Mouse (Mus musculus) limb, embryonic 15.5 days (tissue): ENCODE data around the gene Ncbp2. TPM values are rescaled to one million over a fixed set of nuclear protein-coding genes. Genes with fewer than 3 reads are reported as not detected.

Source experiments
- ATAC-seq: fragments of 200-750 bp; cut with Nextera tagmentation; 2 replicates; pipeline ENCODE4 v1.8.0; 2017; ENCODE audit warnings: low read depth, moderate TSS enrichment; ENCODE audit not compliant: insufficient number of reproducible peaks, low FRiP score, low TSS enrichment
- H3K27ac ChIP-seq: fragments of 300-500 bp; sonication (generic); 2 replicates; pipeline ENCODE4 v1.5.1; 2015; ENCODE audit warnings: moderate library complexity, mild to moderate bottlenecking, inconsistent platforms
- H3K27me3 ChIP-seq: fragments of 300-500 bp; sonication (generic); 2 replicates; pipeline ENCODE4 v1.6.1; 2015; ENCODE audit warnings: inconsistent platforms
- H3K36me3 ChIP-seq: fragments of 300-500 bp; sonication (generic); 2 replicates; pipeline ENCODE4 v1.6.1; 2015; ENCODE audit warnings: inconsistent platforms
- H3K4me1 ChIP-seq: fragments of 300-500 bp; sonication (generic); 2 replicates; pipeline ENCODE4 v1.6.1; 2015; ENCODE audit warnings: inconsistent platforms
- H3K4me2 ChIP-seq: fragments of 300-500 bp; sonication (generic); 2 replicates; pipeline ENCODE4 v1.6.1; 2015; ENCODE audit warnings: mild to moderate bottlenecking, inconsistent platforms
- H3K4me3 ChIP-seq: fragments of 300-500 bp; sonication (generic); 2 replicates; pipeline ENCODE4 v1.5.1; 2015; ENCODE audit warnings: mild to moderate bottlenecking, inconsistent platforms
- H3K9ac ChIP-seq: fragments of 300-500 bp; sonication (generic); 2 replicates; pipeline ENCODE4 v1.6.1; 2015; ENCODE audit warnings: inconsistent platforms
- H3K9me3 ChIP-seq: fragments of 300-500 bp; sonication (generic); 2 replicates; pipeline ENCODE4 v1.6.1; 2016; ENCODE audit warnings: inconsistent platforms
- WGBS: fragments of 180-500 bp; shearing (Covaris S2); methylation state at CpG from one replicate; pipeline ENCODE4 v1.1.7; 2015; 5-methylcytosine and 5-hydroxymethylcytosine counted together
- microRNA-seq: library from miRNA; unstranded; fragments of <30 nt; microRNA quantifications from one replicate; pipeline ENCODE4, GENCODE M21; 2016
- polyA plus RNA-seq: library from polyadenylated mRNA; unstranded; fragments of >200 nt; fragmentation: Nextera tagmentation; extraction: Ambion mirVana; gene quantifications from 2 replicates; pipeline ENCODE4 v1.2.1, GENCODE M21; 2015

Gene Ncbp2
- polyA plus RNA-seq, 1 experiment from 2014 or later: 112 TPM

DNA sequence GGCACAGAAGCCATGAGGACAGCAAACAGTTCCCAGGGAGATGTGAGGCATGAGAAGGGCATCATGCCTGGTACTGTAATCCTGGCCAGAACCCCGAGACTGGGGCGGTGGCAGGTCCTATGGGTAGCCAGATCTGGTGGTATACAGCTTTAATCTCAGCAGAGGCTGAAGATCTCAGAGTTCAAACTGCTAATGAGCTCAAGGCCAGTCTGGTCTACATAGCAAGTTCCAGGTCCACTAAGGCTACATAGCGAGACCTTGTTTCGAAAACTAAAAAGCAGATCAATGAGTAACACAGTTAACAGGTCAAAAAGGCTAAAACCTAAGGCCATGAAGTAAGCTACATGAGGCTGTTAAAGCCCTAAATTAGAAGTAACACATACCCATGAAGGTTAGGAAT is 44.9 kb downstream of the Ncbp2 start:
- no peak overlapping the region for H3K4me2 ChIP-seq
- no peaks in the 10 kb centered on the region for H3K9me3 ChIP-seq
- H3K4me1 ChIP-seq: no peaks in the 10 kb centered on the region
- H3K9ac ChIP-seq: no peak overlapping the region
- WGBS: 94% methylated on average over 4 of the region's 4 CpGs
- H3K27ac ChIP-seq: no peak overlapping the region
- peaks cover 41% of the 10 kb centered on the region for H3K36me3 ChIP-seq
- no peak for ATAC-seq
- H3K4me3 ChIP-seq: no peak overlapping the region
- H3K27me3 ChIP-seq: no peaks in the 10 kb centered on the region

DNA sequence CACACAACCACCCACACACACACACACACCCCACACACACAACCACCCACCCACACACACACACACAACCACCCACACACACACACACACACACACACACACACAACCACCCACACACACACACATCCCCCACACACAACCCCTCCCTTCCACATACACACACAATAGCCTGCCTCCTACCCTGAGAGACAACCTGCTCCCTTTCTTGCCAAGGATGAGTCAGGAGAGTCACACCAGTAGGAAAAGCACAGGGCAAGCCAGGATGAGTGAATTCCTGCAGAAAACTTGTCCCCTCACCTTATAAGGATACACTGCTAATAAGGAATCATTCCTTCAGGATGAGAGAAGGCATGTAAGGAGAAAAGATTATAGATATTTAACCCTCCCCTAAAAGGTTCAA is 45.6 kb downstream of the Ncbp2 start:
- Histone ChIP-seq H3K4me2 (no peak overlapping the region), H3K4me1 (no peaks in the 10 kb centered on the region), H3K9me3 (no peaks in the 10 kb centered on the region), H3K9ac (no peak overlapping the region), H3K36me3 (peaks cover 39% of the 10 kb centered on the region), H3K27ac (no peak overlapping the region), H3K27me3 (no peaks in the 10 kb centered on the region), H3K4me3 (no peak overlapping the region)
- no peak for ATAC-seq

DNA sequence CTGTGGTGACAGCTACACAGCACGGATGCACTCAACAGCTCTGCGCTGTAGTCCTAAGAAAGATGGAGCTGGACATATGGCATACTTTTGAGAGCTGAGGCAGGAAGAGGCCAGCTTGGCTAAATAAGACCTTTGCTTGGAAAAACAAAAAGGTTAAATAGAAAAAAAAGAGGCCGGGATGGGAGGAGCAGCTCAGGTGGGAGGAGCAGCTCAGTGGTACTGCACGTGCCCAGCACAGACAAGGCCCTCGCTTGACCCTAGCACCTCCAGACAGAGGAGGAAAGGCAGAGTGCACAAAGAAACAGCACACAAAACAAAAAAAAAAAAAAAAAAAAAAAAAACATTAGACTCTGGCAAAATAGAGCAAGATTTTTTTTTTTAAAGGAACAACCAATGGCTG is 48.1 kb downstream of the Ncbp2 start:
- WGBS: 86% methylated on average over 5 of the region's 5 CpGs
- Histone ChIP-seq H3K36me3 (peaks cover 27% of the 10 kb centered on the region), H3K4me3 (no peak overlapping the region), H3K4me1 (peaks cover 3% of the 10 kb centered on the region; the same call in 1 of the 2 replicates), H3K27ac (no peak overlapping the region), H3K4me2 (no peak overlapping the region), H3K27me3 (no peaks in the 10 kb centered on the region), H3K9me3 (no peaks in the 10 kb centered on the region), H3K9ac (no peak overlapping the region)
- no peak for ATAC-seq

DNA sequence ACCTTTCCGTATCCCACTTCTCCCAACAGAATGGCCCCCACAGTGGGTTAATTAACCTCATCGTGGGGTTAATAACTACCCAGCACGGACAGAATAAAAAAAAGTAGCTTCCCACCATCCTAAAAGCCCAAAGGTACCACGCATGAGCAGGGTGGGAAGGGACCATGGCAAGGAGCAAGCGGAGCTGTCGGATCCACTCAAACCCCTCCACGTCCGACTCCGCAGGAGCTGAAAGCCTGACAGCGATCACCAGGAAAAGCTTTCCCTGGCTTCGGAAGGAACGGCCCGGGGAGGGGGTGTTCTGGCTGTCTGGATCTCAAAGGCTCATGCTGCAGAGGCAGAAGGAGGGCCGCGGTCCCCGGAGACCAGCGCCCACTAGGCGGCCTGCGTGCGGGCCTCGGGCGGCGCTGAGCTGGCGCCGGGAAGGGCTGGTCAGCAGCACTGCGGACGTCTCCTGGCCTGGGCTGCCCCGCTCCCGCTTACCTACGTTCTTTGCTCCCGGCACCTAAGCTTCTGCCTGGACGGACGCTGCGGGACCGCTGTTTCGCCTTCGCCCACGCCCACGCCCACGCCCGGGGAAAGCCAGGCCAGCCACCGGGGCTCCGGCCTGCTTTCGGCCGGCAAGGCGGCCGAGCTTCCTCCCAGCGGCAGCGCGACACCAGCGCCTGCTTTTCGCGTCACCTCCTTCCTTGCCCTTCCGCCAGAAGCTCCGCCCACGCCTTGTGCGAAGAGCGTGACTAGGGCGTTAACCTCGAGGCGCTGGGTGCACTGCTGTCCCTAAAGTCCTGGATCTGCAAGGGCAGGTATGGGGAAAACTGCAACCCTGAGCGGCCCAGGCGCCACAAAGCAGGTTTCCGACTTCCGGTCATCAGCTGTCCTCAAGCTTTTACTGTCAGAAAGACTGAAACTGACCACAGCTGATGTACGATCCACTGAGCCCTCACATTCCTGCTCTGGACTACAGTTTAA is 54.5 kb downstream of the Ncbp2 start, which contains the start of gene Senp5:
Gene Senp5 (minus strand): TSS at position 779 of the 969 bp plus-strand sequence.
- WGBS: under 1% methylated on average over 66 of the region's 66 CpGs
- H3K27me3 ChIP-seq: no peaks in the 10 kb centered on the region
- H3K27ac ChIP-seq: peak within 1 kb of the TSS; percentile 75
- peak; percentile 89 for ATAC-seq
- H3K9me3 ChIP-seq: no peaks in the 10 kb centered on the region
- H3K9ac ChIP-seq: peak within 1 kb of the TSS; percentile 91
- H3K4me1 ChIP-seq: peaks cover 16% of the 10 kb centered on the region
- peaks cover 9% of the 10 kb centered on the region; the same call in 1 of the 2 replicates for H3K36me3 ChIP-seq
- peak within 1 kb of the TSS; percentile 80 for H3K4me2 ChIP-seq
- H3K4me3 ChIP-seq: peak within 1 kb of the TSS; percentile 82

DNA sequence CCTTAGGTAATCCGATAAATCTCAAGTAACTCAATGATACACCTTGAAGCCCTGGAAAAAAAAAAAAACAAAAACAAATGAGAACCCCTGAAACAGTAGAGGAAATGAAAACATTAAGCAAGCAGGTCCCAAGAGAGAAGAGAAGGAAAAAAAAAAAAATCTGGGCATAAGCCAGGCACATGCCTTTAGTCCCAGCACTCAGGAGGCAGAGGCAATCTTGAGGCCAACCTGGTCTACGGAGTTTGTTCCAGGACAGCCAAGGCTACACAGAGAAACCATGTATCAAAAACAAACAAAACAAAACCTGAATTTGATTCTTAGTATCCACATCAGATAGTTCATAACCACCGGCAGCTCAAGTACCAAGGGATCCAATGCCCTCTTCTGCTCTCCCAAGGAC is 56.4 kb downstream of the Ncbp2 start:
- Histone ChIP-seq H3K9me3 (no peaks in the 10 kb centered on the region), H3K9ac (no peak overlapping the region), H3K27me3 (no peaks in the 10 kb centered on the region), H3K4me1 (peaks cover 16% of the 10 kb centered on the region), H3K4me2 (no peak overlapping the region), H3K4me3 (no peak overlapping the region), H3K36me3 (no peaks in the 10 kb centered on the region), H3K27ac (no peak overlapping the region)
- WGBS: 91% methylated on average over 3 of the region's 3 CpGs
- no peak for ATAC-seq

DNA sequence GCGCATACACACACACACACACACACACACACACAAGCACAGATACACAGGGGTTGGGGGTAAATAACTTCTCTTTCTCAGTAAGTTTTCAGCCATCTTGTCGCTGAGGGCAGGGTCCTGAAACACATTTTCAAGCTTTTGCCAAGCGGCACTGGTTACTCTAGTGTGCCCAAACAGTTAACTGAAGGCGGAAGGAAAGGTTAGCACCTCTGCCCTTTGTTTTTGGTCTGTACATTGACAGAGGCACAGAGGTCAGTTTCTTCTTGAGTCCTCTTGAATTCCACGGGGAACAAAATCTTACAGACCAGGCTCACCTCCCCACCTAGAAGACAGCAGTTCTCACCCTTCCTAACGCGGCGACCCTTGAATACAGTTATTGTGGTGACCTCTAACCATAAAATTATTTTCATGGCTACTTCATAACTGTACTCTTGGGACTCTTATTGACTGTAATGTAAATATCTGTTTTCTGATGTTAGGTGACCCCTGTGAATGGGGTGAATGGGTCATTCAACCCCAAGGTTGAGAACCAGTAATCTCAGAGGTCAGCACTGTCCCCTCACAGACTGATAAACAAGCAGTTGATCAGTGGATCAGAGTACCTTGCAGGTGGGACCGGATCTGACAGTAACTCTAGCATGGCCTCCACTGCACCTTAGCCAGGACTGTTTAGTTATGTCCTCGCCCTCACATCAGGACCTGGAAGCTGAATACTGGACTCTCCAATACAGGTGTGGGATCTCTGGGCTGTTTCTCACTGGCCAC is 60.4 kb downstream of the Ncbp2 start:
- Histone ChIP-seq H3K27ac (no peak overlapping the region), H3K4me3 (no peak overlapping the region), H3K36me3 (peaks cover 8% of the 10 kb centered on the region), H3K9ac (no peak overlapping the region), H3K27me3 (no peaks in the 10 kb centered on the region), H3K4me1 (peaks cover under 1% of the 10 kb centered on the region), H3K9me3 (no peaks in the 10 kb centered on the region), H3K4me2 (no peak overlapping the region)
- ATAC-seq: no peak
- WGBS: 70% methylated on average over 10 of the region's 10 CpGs

DNA sequence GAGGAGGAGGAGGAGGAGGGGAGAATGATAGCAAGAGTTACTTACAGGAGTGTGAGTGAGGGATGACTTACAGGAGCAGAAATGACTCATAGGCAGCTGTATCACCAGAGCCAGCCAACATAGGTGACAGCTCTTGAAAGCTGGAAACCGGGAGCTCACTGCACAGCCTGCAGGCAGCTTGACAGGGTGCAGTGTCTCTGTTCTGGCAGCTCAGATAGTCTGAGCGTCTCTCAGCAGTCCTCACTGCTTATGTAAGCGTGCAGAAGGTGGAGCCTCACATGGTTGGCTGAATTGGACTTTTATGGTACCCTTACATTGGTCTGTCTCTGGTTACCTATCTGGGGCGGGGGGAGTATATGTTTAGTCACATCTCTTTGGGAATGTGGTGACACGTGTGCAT is 61.6 kb downstream of the Ncbp2 start:
- Histone ChIP-seq H3K27me3 (no peaks in the 10 kb centered on the region), H3K36me3 (peaks cover 11% of the 10 kb centered on the region), H3K4me2 (no peak overlapping the region), H3K9ac (no peak overlapping the region), H3K4me1 (no peaks in the 10 kb centered on the region), H3K4me3 (no peak overlapping the region), H3K9me3 (no peaks in the 10 kb centered on the region), H3K27ac (no peak overlapping the region)
- 31% methylated on average over 5 of the region's 5 CpGs for WGBS
- ATAC-seq: no peak

DNA sequence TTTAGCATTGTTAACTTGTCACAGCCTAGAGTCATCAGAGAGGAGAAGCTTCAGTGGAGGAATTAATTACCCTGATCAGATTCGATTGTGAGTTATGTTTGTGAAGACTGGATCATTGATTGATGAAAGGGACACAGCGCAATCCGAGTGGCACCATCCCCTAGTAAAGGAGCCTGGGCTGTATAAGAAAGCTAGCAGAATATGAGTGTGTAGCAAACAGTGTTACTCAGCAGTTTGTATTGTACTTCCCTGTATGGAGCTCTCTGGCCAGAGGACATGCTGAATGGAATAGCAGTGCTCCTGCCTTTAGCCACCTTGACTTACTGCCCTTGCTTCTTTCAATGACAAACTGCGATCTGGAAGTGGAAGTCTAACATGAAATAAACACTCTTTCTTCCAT is 62.0 kb downstream of the Ncbp2 start:
- ATAC-seq: no peak
- WGBS: 81% methylated on average over 4 of the region's 4 CpGs
- H3K36me3 ChIP-seq: peaks cover 12% of the 10 kb centered on the region
- no peak overlapping the region for H3K9ac ChIP-seq
- no peak overlapping the region for H3K27ac ChIP-seq
- no peak overlapping the region for H3K4me3 ChIP-seq
- no peaks in the 10 kb centered on the region for H3K9me3 ChIP-seq
- H3K4me2 ChIP-seq: no peak overlapping the region
- no peaks in the 10 kb centered on the region for H3K27me3 ChIP-seq
- no peaks in the 10 kb centered on the region for H3K4me1 ChIP-seq

Small RNA genes within 50 kb of the gene (microRNA-seq; reads per million reads assigned to microRNA genes)
- not detected for gene Gm26269

Other genes with a start within 250 kb of the Ncbp2 start
- gene Meltf, start 69.7 kb upstream of the Ncbp2 start, polyA plus RNA-seq: 5.2 and 5.5 TPM in 2 replicates
- gene Pigz, start 14.7 kb upstream of the Ncbp2 start, polyA plus RNA-seq: 0.49 and 0.91 TPM in 2 replicates
- gene 0610012G03Rik, start within 50 bp of the Ncbp2 start, polyA plus RNA-seq: 84.4 and 86.4 TPM in 2 replicates
- 12.6 and 13.0 TPM in 2 replicates for gene Senp5, start 54.8 kb downstream of the Ncbp2 start, polyA plus RNA-seq
- 32.5 and 33.9 TPM in 2 replicates for gene Pak2, start 130.8 kb downstream of the Ncbp2 start, polyA plus RNA-seq
- gene Pigx, start 151.2 kb downstream of the Ncbp2 start, polyA plus RNA-seq: 83.1 and 89.3 TPM in 2 replicates
- 23.1 and 25.5 TPM in 2 replicates for gene Cep19, start 151.3 kb downstream of the Ncbp2 start, polyA plus RNA-seq
- 21.3 and 23.0 TPM in 2 replicates for gene Nrros, start 217.1 kb downstream of the Ncbp2 start, polyA plus RNA-seq
- 0.20 TPM in 1 of 2 replicates, not detected in the other for gene Bex6, start 231.3 kb downstream of the Ncbp2 start, polyA plus RNA-seq